Comparison of ENCODE assay signal across 11 mouse cellular contexts in the genomic region with DNA sequence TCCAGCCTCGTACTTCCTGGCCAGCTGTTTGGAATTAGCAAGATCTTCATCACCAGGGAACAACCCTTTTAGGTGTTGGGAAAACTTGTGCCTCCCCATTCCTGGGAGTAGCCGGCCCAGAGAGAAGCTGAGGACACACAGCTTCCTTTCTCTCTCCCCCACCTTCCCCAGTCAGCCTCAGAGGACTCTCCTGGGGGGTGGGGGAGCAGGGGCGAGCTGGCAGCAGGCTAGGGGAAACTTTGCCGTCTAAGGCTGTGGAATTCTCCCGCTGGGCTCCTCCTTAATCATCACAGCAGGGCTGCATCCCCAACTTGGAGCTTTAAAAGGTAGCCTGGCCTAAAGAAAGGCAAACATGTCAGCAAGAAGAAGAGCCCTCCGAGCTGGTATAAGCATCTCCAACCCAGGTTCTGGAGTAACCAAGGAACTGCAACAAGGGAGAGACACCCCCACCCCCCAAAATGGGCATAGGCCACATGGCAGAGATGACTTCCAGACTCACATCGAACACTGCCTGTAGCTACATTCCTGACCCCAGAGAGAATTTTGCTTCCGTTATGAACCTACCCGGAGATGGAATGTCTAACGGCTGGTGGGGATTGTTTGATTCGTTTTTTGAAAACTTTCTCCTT. TPM values are rescaled to one million over a fixed set of nuclear protein-coding genes. Genes with fewer than 3 reads are reported as not detected.
DNase-seq lines count a peak whose midpoint lies in the region; ATAC-seq lines count a peak whose summit lies in the region.
"Had no signal": no experiment of that assay in that cellular context is flagged by ENCODE, and none has a peak within 500 bp of the region (broad histone marks: within the 10 kb centered on the region; RNA-seq: fewer than 3 reads in every experiment).

No protein-coding gene starts in this region.

- 13% methylated on average over 11 of the region's 11 CpGs for WGBS in heart, embryonic 14.5 days
- WGBS in embryonic facial prominence, embryonic 13.5 days: 6% methylated on average over 11 of the region's 11 CpGs
- WGBS in limb, embryonic 12.5 days: 10% methylated on average over 11 of the region's 11 CpGs

- no peak for DNase-seq in heart, adult 8-10 months (ENCODE audit: low spot score)
- DNase-seq in NIH3T3 (ENCODE audit: low read depth): peak; percentile 26
- no peak for DNase-seq in right cerebral cortex, postnatal 25 days
- DNase-seq in urinary bladder, adult 18-20 months (ENCODE audit: low spot score in 2 of 2): no peak
- DNase-seq: adrenal gland, postnatal 25 days; cerebellum, postnatal 10 days; layer of hippocampus, postnatal 36 days had no signal

- H3K9me3 ChIP-seq in heart, embryonic 14.5 days (ENCODE audit: control insufficient read depth, low read length): no peaks in the 10 kb centered on the region
- H3K9me3 ChIP-seq in embryonic facial prominence, embryonic 13.5 days: no peaks in the 10 kb centered on the region
- no peaks in the 10 kb centered on the region for H3K9me3 ChIP-seq in limb, embryonic 12.5 days

- ATAC-seq in heart, embryonic 14.5 days (ENCODE audit: insufficient number of reproducible peaks, insufficient read depth, low FRiP score, low read depth): no peak
- ATAC-seq in embryonic facial prominence, embryonic 13.5 days (ENCODE audit: insufficient number of reproducible peaks, insufficient read depth, low FRiP score, low TSS enrichment, low read depth): no peak
- no peak for ATAC-seq in limb, embryonic 12.5 days (ENCODE audit: insufficient number of reproducible peaks, insufficient read depth, low FRiP score, low TSS enrichment, low read depth)
- no peak for ATAC-seq in megakaryocyte progenitor cell, adult 5-6 weeks (replicated peaks; ENCODE audit: poor library complexity)

- no peaks in the 10 kb centered on the region for H3K36me3 ChIP-seq in heart, embryonic 14.5 days (ENCODE audit: control insufficient read depth, insufficient read depth, low read length)
- H3K36me3 ChIP-seq in embryonic facial prominence, embryonic 13.5 days: peaks cover 13% of the 10 kb centered on the region
- no peaks in the 10 kb centered on the region for H3K36me3 ChIP-seq in limb, embryonic 12.5 days

- peak overlapping the region; percentile 1 to 12; a peak in 3 of 4 replicates for H3K27ac ChIP-seq in heart, embryonic 14.5 days (replicated peaks in 1 of 2; ENCODE audit: control insufficient read depth in 1 of 2, insufficient read depth in 1 of 2, low read depth in 2 of 2, low read length in 2 of 2)
- H3K27ac ChIP-seq in embryonic facial prominence, embryonic 13.5 days: peak overlapping the region; percentile 86
- peak overlapping the region; percentile 82 for H3K27ac ChIP-seq in limb, embryonic 12.5 days

- H3K4me3 ChIP-seq in heart, embryonic 14.5 days (ENCODE audit: control insufficient read depth in 1 of 2, insufficient read depth in 1 of 2, low read depth in 1 of 2, low read length in 2 of 2): no peak overlapping the region
- H3K4me3 ChIP-seq in embryonic facial prominence, embryonic 13.5 days: no peak overlapping the region
- H3K4me3 ChIP-seq in limb, embryonic 12.5 days (replicated peaks): no peak overlapping the region

- H3K27me3 ChIP-seq in heart, embryonic 14.5 days (ENCODE audit: control insufficient read depth, insufficient read depth, low read length): no peaks in the 10 kb centered on the region
- H3K27me3 ChIP-seq in embryonic facial prominence, embryonic 13.5 days: no peaks in the 10 kb centered on the region
- no peaks in the 10 kb centered on the region for H3K27me3 ChIP-seq in limb, embryonic 12.5 days

- peaks cover 39 to 55% of the 10 kb centered on the region in 2 experiments for H3K4me1 ChIP-seq in heart, embryonic 14.5 days (ENCODE audit: control insufficient read depth in 2 of 2, insufficient read depth in 2 of 2, low read length in 2 of 2)
- peaks cover 52% of the 10 kb centered on the region for H3K4me1 ChIP-seq in embryonic facial prominence, embryonic 13.5 days
- peaks cover 47% of the 10 kb centered on the region for H3K4me1 ChIP-seq in limb, embryonic 12.5 days (replicated peaks)

- 0 out of 2 replicates have a peak overlapping the region, but pooled peaks have one; percentile 6 for H3K4me2 ChIP-seq in heart, embryonic 14.5 days (ENCODE audit: low read length)
- no peak overlapping the region for H3K4me2 ChIP-seq in embryonic facial prominence, embryonic 13.5 days
- no peak overlapping the region for H3K4me2 ChIP-seq in limb, embryonic 12.5 days

- no peak overlapping the region for H3K9ac ChIP-seq in heart, embryonic 14.5 days (ENCODE audit: low read length)
- no peak overlapping the region; the same call in 1 of the 2 replicates for H3K9ac ChIP-seq in embryonic facial prominence, embryonic 13.5 days
- no peak overlapping the region for H3K9ac ChIP-seq in limb, embryonic 12.5 days (replicated peaks)

RNA-seq across cellular contexts. Expression of a gene that starts 33.8 kb away (rescaled TPM):
- polyA plus RNA-seq in heart, embryonic 14.5 days (2014; fragmentation: Nextera tagmentation; extraction: Ambion mirVana): 18.7 and 21.3 TPM in 2 replicates
- 10 to 100 TPM; 15.9 to 20.8 (median 18.8) TPM for total RNA-seq in heart, adult 8-10 months (2022)
- 25.3 and 26.1 TPM in 2 replicates for polyA plus RNA-seq in embryonic facial prominence, embryonic 13.5 days (2015; fragmentation: Nextera tagmentation; extraction: Ambion mirVana)
- polyA plus RNA-seq in limb, embryonic 12.5 days (2016; fragmentation: Nextera tagmentation; extraction: Ambion mirVana): 8.5 and 9.4 TPM in 2 replicates
- 33.6 and 40.5 TPM in 2 replicates for total RNA-seq in megakaryocyte progenitor cell, adult 5-6 weeks (2015)
- total RNA-seq in megakaryocyte progenitor cell, adult 5-6 weeks (2017): 30.7 and 34.7 TPM in 2 replicates

Comparison
In these comparisons a context has a peak if more than half of its experiments do, and no peak if none do; other contexts are left out.
1. H3K27ac ChIP-seq: peak in every context shown above with its lines; median percentile 86 in embryonic facial prominence, embryonic 13.5 days; 82 in limb, embryonic 12.5 days; 6 in heart, embryonic 14.5 days.